Mouse (Mus musculus) ovary, adult 18-20 months (tissue): Measurements from ENCODE around the gene Prkcb.

Experiments
- DNase-seq: peaks from one replicate; pipeline ENCODE4 v3.0.0; 2022; ENCODE audit warnings: low spot score, mixed read lengths

Gene Prkcb

GRCm38 (mm10) chr7:122404571-122405393 is 116.2 kb downstream of the Prkcb start:
- peak; percentile 93 for DNase-seq

GRCm38 (mm10) chr7:122406625-122407024 is 118.1 kb downstream of the Prkcb start:
- DNase-seq, result no peak

GRCm38 (mm10) chr7:122409945-122410344 is 121.4 kb downstream of the Prkcb start:
- DNase-seq, result no peak

GRCm38 (mm10) chr7:122410873-122411272 is 122.3 kb downstream of the Prkcb start:
- DNase-seq, result no peak

- no peak for DNase-seq
Observed at GRCm38 (mm10) chr7:122413231-122413630, 124.7 kb downstream of the Prkcb start.

GRCm38 (mm10) chr7:122414146-122414545 is 125.6 kb downstream of the Prkcb start:
- no peak for DNase-seq

- DNase-seq, result no peak
Observed at GRCm38 (mm10) chr7:122414608-122415007, 126.1 kb downstream of the Prkcb start.

- DNase-seq, result no peak
Observed at GRCm38 (mm10) chr7:122415387-122415786, 126.8 kb downstream of the Prkcb start.

GRCm38 (mm10) chr7:122415904-122416303 is 127.4 kb downstream of the Prkcb start:
- no peak for DNase-seq

- DNase-seq, result no peak
Observed at GRCm38 (mm10) chr7:122418551-122418950, 130.0 kb downstream of the Prkcb start.

GRCm38 (mm10) chr7:122423816-122424215 is 135.3 kb downstream of the Prkcb start:
- DNase-seq, result no peak

- no peak for DNase-seq
Observed at GRCm38 (mm10) chr7:122429134-122429533, 140.6 kb downstream of the Prkcb start.

- DNase-seq, result no peak
Observed at GRCm38 (mm10) chr7:122432401-122432800, 143.8 kb downstream of the Prkcb start.

GRCm38 (mm10) chr7:122433377-122433776 is 144.8 kb downstream of the Prkcb start:
- no peak for DNase-seq

- DNase-seq, result no peak
Observed at GRCm38 (mm10) chr7:122434941-122435340, 146.4 kb downstream of the Prkcb start.

- no peak for DNase-seq
Observed at GRCm38 (mm10) chr7:122435561-122435960, 147.0 kb downstream of the Prkcb start.

GRCm38 (mm10) chr7:122437390-122437789 is 148.8 kb downstream of the Prkcb start:
- no peak for DNase-seq

GRCm38 (mm10) chr7:122445056-122445455 is 156.5 kb downstream of the Prkcb start:
- DNase-seq, result no peak

- DNase-seq, result no peak
Observed at GRCm38 (mm10) chr7:122452671-122453070, 164.1 kb downstream of the Prkcb start.

- DNase-seq, result peak; percentile 23
Observed at GRCm38 (mm10) chr7:122459203-122459965, 170.8 kb downstream of the Prkcb start.

GRCm38 (mm10) chr7:122460020-122460419 is 171.5 kb downstream of the Prkcb start:
- DNase-seq, result no peak

GRCm38 (mm10) chr7:122465823-122466549 is 177.4 kb downstream of the Prkcb start:
- no peak for DNase-seq
